Mouse (Mus musculus) midbrain, embryonic 12.5 days (tissue): ENCODE data around the gene 4833439L19Rik. TPM values are rescaled to one million over a fixed set of nuclear protein-coding genes. Genes with fewer than 3 reads are reported as not detected.
A peak's percentile ranks its signal among the peaks of the same experiment; 100 is the strongest.

ENCODE experiments used
- ATAC-seq: fragments of 200-750 bp; cut with Nextera tagmentation; 2 replicates; pipeline ENCODE4 v1.8.0; 2017; ENCODE audit warnings: low read depth, moderate TSS enrichment, moderate library complexity; ENCODE audit not compliant: low FRiP score
- H3K27ac ChIP-seq: fragments of 300-500 bp; sonication (generic); replicated peaks from 2 replicates; pipeline ENCODE4 v1.5.1; 2016; ENCODE audit warnings: mild to moderate bottlenecking
- H3K27me3 ChIP-seq: fragments of 300-500 bp; sonication (generic); 2 replicates; pipeline ENCODE4 v1.6.1; 2016; ENCODE audit warnings: mild to moderate bottlenecking
- H3K36me3 ChIP-seq: fragments of 300-500 bp; sonication (generic); 2 replicates; pipeline ENCODE4 v1.6.1; 2016
- H3K4me1 ChIP-seq: fragments of 300-500 bp; sonication (generic); 2 replicates; pipeline ENCODE4 v1.6.1; 2016
- H3K4me2 ChIP-seq: fragments of 300-500 bp; sonication (generic); replicated peaks from 2 replicates; pipeline ENCODE4 v1.6.1; 2016; ENCODE audit warnings: mild to moderate bottlenecking, moderate library complexity
- H3K4me3 ChIP-seq: fragments of 300-500 bp; sonication (generic); 2 replicates; pipeline ENCODE4 v1.5.1; 2016; ENCODE audit warnings: mild to moderate bottlenecking
- H3K9ac ChIP-seq: fragments of 300-500 bp; sonication (generic); replicated peaks from 2 replicates; pipeline ENCODE4 v1.6.1; 2016; ENCODE audit warnings: mild to moderate bottlenecking, moderate library complexity
- H3K9me3 ChIP-seq: fragments of 300-500 bp; sonication (generic); 2 replicates; pipeline ENCODE4 v1.6.1; 2016; ENCODE audit warnings: mild to moderate bottlenecking
- WGBS: fragments of 180-500 bp; shearing (Covaris S2); methylation state at CpG from one replicate; pipeline ENCODE4 v1.1.7; 2016; 5-methylcytosine and 5-hydroxymethylcytosine counted together
- microRNA-seq: library from miRNA; unstranded; fragments of <30 nt; microRNA quantifications from one replicate; pipeline ENCODE4, GENCODE M21; 2017
- polyA plus RNA-seq: library from polyadenylated mRNA; unstranded; fragments of >200 nt; fragmentation: Nextera tagmentation; extraction: Ambion mirVana; gene quantifications from 2 replicates; pipeline ENCODE4 v1.2.1, GENCODE M21; 2016

The 4833439L19Rik gene
- polyA plus RNA-seq, 1 experiment from 2014 or later, result 257 TPM

- H3K4me1 ChIP-seq, result peaks cover 23% of the 10 kb centered on the region
- no peaks in the 10 kb centered on the region for H3K36me3 ChIP-seq
- ATAC-seq, result peak; percentile 92
- peak within 1 kb of the TSS; percentile 90 for H3K4me2 ChIP-seq
- H3K27me3 ChIP-seq, result peaks cover 11% of the 10 kb centered on the region; the same call in 1 of the 2 replicates
- under 1% methylated on average over 104 of the region's 105 CpGs for WGBS
- peak within 1 kb of the TSS; percentile 82 for H3K27ac ChIP-seq
- H3K9ac ChIP-seq, result peak within 1 kb of the TSS; percentile 88
- peak within 1 kb of the TSS; percentile 75 for H3K4me3 ChIP-seq
- no peaks in the 10 kb centered on the region for H3K9me3 ChIP-seq
Measured at GRCm38 (mm10) chr13:54503604-54504521, 61.4 kb downstream of the 4833439L19Rik start, which contains the start of gene Simc1. Simc1 (plus strand) TSS chr13:54503779.

- peak overlapping the region; percentile 75 for H3K4me3 ChIP-seq
- H3K4me1 ChIP-seq, result peaks cover 23% of the 10 kb centered on the region
- H3K27ac ChIP-seq, result peak overlapping the region; percentile 82; the same call in 1 of the 2 replicates
- H3K36me3 ChIP-seq, result no peaks in the 10 kb centered on the region
- WGBS, result under 1% methylated on average over 14 of the region's 14 CpGs
- H3K4me2 ChIP-seq, result peak overlapping the region; percentile 90
- H3K9ac ChIP-seq, result peak overlapping the region; percentile 88
- peaks cover 11% of the 10 kb centered on the region; the same call in 1 of the 2 replicates for H3K27me3 ChIP-seq
- ATAC-seq, result no peak; the same call in 1 of the 2 replicates
- no peaks in the 10 kb centered on the region for H3K9me3 ChIP-seq
Measured at GRCm38 (mm10) chr13:54503278-54503603, 62.0 kb downstream of the 4833439L19Rik start.

- Histone ChIP-seq H3K36me3 (no peaks in the 10 kb centered on the region), H3K9ac (no peak overlapping the region), H3K4me3 (no peak overlapping the region), H3K27ac (no peak overlapping the region), H3K4me2 (no peak overlapping the region), H3K9me3 (no peaks in the 10 kb centered on the region), H3K27me3 (peaks cover 11% of the 10 kb centered on the region; the same call in 1 of the 2 replicates), H3K4me1 (peaks cover 23% of the 10 kb centered on the region)
- ATAC-seq, result no peak
- WGBS, result 66% methylated on average over 3 of the region's 3 CpGs
Measured at GRCm38 (mm10) chr13:54501957-54502690, 63.1 kb downstream of the 4833439L19Rik start.

GRCm38 (mm10) chr13:54501352-54501751, 63.9 kb downstream of the 4833439L19Rik start:
- Histone ChIP-seq H3K4me3 (no peak overlapping the region), H3K4me1 (peaks cover 23% of the 10 kb centered on the region), H3K36me3 (no peaks in the 10 kb centered on the region), H3K27me3 (peaks cover 11% of the 10 kb centered on the region; the same call in 1 of the 2 replicates), H3K4me2 (no peak overlapping the region), H3K9ac (no peak overlapping the region), H3K9me3 (no peaks in the 10 kb centered on the region), H3K27ac (no peak overlapping the region)
- 90% methylated on average over 2 of the region's 2 CpGs for WGBS
- ATAC-seq, result no peak

Small RNA genes within 50 kb of the gene (microRNA-seq; reads per million reads assigned to microRNA genes)
- not detected for gene Gm24195

Other genes with a start within 250 kb of the 4833439L19Rik start
- gene Cplx2, start 194.1 kb downstream of the 4833439L19Rik start, polyA plus RNA-seq, result 22.0 and 22.6 TPM in 2 replicates
- 128 and 147 TPM in 2 replicates for gene Thoc3, start 96.6 kb downstream of the 4833439L19Rik start, polyA plus RNA-seq
- 18.7 and 20.6 TPM in 2 replicates for gene Simc1, start 61.7 kb downstream of the 4833439L19Rik start, polyA plus RNA-seq
- gene Arl10, start 9.6 kb upstream of the 4833439L19Rik start, polyA plus RNA-seq, result 47.9 and 54.9 TPM in 2 replicates
- 55.4 and 64.8 TPM in 2 replicates for gene Nop16, start 24.7 kb upstream of the 4833439L19Rik start, polyA plus RNA-seq
- 162 and 170 TPM in 2 replicates for gene Higd2a, start 24.8 kb upstream of the 4833439L19Rik start, polyA plus RNA-seq
- gene Cltb, start 45.9 kb upstream of the 4833439L19Rik start, polyA plus RNA-seq, result 38.8 and 43.5 TPM in 2 replicates
- 79.2 and 79.5 TPM in 2 replicates for gene Faf2, start 56.3 kb upstream of the 4833439L19Rik start, polyA plus RNA-seq
- gene Rnf44, start 128.5 kb upstream of the 4833439L19Rik start, polyA plus RNA-seq, result 109 and 110 TPM in 2 replicates
- 0.04 and 0.10 TPM in 2 replicates for gene Cdhr2, start 136.0 kb upstream of the 4833439L19Rik start, polyA plus RNA-seq
- gene Gprin1, start 184.4 kb upstream of the 4833439L19Rik start, polyA plus RNA-seq, result 12.6 and 16.7 TPM in 2 replicates
- 1.4 and 2.2 TPM in 2 replicates for gene Sncb, start 201.2 kb upstream of the 4833439L19Rik start, polyA plus RNA-seq
- not detected in 2 replicates for gene Eif4e1b, start 218.6 kb upstream of the 4833439L19Rik start, polyA plus RNA-seq
- 25.7 and 28.2 TPM in 2 replicates for gene Tspan17, start 223.9 kb upstream of the 4833439L19Rik start, polyA plus RNA-seq